Mouse (Mus musculus): Measurements from ENCODE around the gene Cd9.
"Not testable (repeated sequence)": the region's sequence is repeated elsewhere in the genome, so short reads cannot be mapped to it uniquely, and the experiment has no call there.

Gene Cd9

DNA sequence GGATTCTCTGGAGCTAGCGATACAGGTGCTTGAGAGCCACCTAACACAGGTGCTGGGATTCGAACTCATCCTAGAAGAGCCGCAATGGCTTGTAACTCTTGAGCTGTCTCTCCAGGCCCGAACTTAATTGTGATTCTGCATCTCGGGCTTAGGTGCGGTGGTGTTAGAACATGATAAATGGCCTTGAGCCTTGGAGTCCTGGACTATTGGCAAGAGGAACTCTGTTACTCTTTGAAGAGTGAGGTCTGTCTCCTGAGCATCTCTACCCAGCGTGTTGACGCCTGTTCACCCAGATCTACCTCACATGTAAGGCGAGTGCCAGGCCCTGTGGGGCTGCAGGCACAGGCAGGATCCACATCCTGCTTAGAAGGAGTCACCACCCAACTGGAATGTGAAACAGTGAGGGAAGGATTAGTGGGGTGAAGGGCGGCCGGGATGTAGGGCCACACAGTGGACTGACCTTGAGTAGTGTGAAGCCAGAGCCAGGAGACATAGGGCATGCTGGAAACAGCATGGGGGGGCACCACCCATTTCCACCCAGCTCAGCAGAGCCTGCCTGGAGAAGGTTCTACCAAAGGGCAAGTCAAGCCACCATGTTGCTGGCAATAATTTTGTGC, 8.7 kb upstream of the Cd9 start:
- DNase-seq (ENCODE audit: low spot score in 2 of 2), result no peak

DNA sequence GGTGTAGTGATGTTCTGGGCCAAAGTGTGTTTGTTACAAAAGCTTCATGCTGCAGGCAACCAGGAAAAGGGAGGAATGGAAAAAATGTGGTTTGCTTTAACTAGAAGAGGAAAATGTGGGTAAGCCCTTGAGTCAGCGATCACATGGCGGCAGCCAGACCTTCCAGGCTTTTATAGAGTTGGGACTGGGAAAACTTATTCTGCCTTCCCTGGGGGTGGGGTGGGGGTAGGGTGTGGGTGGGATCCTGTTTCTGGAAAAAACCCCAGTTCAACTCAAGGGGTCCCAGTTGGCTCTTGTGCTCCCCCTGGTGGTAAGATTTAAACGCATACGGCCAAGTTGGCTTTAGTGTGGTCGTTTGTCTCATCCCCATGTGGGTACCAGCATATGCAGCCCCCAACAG, 3.5 kb upstream of the Cd9 start:
- no peak for DNase-seq (ENCODE audit: low spot score in 2 of 2)

DNA sequence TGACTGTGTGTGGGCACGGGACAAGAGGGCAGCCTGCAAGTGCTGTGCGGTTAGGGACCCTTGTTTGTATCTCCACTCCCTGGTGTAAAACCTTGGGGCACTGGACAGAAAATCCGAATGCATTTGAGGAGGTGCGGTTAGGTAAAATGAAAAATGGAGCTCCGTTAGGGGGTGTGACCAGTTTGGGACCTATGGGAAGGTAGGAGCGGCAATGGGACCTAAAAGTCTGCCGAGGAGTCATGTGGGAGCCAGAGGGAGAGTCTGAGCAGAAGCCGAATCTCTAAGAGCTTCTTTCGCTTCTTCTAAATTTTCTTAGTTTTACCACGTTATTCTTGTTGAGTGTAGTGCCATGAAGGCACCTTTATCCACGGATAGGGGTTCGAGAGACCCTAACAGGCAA, 1.8 kb upstream of the Cd9 start:
- no peak for DNase-seq (ENCODE audit: low spot score in 2 of 2)

DNA sequence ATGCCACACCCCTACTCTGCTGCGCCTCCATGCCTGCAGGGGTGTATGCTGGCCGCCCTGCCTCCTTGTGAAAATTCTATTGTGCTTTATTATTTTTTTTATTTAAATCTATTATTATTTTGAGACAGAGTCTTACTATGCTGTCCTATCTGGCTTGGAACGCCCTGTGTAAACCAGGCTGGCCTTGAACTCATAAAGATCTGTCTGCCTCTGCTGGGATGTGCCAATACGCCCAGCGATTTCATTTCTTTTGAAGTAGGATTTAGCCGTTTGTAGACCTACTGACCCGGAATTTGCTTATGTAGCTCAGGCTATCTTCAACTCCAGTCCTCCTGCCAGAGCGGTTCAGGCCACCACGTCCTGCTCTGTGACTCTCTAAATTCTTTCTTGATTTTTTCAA, 770 bp upstream of the Cd9 start:
- DNase-seq (ENCODE audit: low spot score in 2 of 2), result no peak

DNA sequence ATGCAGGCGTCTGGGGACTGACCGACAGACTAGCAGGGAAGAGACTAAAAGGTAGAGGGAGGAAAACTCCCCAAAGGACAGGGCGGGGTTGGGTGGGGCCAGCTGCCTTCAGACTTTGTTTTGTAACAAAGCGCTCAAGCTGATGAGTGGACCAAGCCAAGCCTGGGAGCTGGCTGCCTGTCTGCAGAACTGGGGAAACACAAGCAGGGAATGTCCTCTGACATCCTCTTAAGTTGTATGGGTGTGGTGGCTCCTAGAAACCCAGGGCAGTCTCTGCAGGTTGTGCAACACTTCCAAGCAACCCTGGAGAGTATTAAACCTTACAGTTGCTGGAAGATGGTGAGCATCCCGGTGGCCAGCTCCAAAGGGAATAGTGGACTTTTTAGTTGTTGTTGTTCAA, 1.4 kb downstream of the Cd9 start:
- no peak for DNase-seq (ENCODE audit: low spot score in 2 of 2)

DNA sequence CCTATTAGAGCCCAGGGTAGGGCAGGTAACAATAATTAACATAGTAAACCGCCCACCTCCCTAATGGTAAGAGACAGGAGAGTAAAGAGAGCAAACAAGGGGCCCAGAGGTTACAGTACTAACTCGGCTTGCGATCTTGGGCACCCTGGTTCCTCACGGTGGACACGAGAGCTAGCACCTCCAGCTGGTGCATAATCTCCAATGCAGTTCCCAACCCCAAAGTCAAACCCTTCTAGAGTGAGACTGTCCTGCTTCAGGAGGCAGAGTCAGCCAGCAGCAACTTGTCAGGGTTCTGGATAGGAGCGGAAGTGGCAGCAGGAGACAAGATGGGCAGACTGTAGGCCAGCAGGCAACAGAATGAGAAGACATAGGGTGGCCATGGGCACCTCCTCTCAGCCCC, 1.9 kb downstream of the Cd9 start:
- DNase-seq (ENCODE audit: low spot score in 2 of 2), result no peak

DNA sequence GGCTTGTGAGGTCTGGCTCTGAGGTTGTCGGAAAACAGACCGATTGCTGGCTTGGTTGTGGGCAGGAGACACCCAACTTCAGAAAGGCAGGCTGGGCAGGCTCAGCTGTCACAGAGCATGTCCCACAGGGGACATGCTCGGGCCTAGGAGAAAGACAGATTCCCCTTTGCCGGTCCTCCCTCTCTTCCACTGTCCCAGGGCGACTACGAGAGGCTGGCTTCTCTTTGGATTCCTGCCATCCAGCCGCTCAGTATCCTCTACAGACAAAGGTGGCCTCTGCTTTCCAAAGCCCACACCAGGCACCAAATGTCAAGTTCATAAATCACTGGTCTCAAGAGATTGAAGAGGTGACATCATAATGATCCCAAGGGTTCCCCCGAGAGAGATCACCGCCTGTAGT, 2.6 kb downstream of the Cd9 start:
- DNase-seq (ENCODE audit: low spot score in 2 of 2), result no peak

DNA sequence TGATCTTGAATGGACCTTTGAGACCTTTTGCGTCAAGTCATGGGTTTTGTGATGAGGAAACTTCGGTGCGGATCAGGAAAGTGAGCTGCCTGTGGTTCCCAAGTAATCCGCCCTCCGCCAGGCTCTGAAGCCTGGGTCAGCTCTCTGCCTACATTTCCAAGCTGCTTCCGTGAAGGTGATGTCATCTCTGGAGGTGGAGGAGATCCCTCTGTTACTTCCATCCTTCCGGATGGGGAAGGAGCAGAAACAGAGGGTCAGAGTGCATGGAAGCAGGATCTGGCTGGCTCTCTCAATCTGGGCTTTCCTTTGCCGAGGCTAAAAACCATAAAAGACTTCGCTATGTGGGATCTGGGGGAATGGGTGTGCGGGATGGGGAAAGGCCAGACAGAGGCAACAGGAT, 3.2 kb downstream of the Cd9 start:
- no peak for DNase-seq (ENCODE audit: low spot score in 2 of 2)

DNA sequence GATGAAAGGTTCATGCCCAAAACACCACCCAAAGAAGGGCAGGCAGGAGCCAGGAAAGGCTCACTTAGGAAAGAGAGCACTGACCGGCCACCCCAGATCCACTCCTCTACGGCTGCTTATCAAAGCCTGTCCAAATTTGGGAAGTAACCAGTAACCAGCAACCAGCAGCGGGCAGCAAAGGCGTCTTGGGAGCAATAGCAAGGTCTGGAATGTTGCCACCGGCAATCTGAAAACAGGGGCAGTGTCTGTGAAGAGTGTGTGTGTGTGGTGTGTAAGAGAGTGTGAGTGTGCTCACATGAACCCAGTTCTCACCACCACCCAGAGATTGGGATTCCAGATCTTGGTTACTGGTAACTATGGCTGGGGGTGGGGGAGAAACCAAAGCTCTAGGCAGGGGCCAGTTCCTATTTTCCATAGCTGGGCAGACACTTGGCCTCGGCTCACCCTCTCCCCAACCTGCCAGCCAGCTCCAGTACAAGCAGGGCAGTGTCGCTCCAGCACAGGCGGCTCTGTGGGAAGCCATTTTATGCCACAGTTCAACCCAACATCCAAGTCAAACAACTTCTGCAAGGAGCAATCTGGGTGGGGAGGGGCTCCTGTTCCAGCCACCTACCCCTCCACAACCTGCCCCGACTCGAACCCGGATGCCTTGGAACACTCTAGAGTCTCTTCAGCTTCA, 4.6 kb downstream of the Cd9 start:
- DNase-seq (ENCODE audit: low spot score in 2 of 2), result no peak

DNA sequence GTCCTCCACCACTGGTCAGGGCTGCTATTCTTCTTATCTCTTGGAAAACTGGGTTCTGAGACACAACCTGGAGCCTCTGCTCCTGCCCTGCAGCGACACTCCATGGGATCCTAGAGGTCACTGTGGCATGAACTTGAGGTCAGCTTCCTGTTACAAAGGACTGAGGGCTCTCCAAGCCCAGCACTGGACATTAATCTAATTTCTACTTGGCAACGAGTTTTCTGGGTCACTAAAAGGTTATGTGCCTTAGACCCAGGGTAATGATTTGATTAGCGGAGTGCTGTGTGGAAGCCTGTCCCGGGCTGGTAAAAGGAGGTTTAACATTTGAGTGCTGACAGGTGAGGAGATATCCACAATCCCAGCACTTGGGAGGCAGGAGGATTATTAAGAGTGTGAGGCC, 9.0 kb downstream of the Cd9 start:
- DNase-seq (ENCODE audit: low spot score in 2 of 2), result no peak

DNA sequence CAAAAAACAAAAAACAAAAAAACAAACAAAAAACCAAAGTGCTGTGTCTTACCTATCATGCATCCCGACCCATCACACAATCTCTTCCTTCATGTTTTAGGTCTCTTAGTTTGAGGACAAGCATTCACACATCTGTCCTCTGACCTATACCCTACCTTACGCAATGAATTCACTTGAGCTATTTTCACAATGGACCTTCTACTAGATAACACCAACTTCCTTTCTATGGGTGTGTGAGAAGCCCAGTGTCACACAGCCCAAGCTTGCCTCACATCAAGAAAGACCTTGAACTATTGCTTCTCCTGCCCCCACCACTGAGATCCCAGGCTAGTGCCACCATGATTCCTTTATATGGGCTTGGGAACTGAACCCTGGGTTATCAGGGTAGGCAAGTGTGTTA, 9.9 kb downstream of the Cd9 start:
- no peak for DNase-seq (ENCODE audit: low spot score in 2 of 2)

DNA sequence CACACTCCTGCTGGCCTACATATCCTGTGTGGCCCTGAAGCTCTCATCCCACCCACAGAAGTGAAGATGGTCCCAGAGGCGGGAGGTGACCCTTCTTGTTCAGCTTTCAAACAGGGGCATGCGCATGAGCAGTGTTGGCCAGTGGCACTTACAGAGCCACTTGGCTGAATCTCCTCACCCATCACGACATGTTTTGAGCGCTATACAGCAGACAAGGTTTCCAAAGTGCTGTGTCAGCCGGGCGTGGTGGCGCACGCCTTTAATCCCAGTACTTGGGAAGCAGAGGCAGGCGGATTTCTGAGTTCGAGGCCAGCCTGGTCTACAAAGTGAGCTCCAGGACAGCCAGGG, 10.3 kb downstream of the Cd9 start:
- DNase-seq (ENCODE audit: low spot score in 2 of 2), result not testable (repeated sequence)

DNA sequence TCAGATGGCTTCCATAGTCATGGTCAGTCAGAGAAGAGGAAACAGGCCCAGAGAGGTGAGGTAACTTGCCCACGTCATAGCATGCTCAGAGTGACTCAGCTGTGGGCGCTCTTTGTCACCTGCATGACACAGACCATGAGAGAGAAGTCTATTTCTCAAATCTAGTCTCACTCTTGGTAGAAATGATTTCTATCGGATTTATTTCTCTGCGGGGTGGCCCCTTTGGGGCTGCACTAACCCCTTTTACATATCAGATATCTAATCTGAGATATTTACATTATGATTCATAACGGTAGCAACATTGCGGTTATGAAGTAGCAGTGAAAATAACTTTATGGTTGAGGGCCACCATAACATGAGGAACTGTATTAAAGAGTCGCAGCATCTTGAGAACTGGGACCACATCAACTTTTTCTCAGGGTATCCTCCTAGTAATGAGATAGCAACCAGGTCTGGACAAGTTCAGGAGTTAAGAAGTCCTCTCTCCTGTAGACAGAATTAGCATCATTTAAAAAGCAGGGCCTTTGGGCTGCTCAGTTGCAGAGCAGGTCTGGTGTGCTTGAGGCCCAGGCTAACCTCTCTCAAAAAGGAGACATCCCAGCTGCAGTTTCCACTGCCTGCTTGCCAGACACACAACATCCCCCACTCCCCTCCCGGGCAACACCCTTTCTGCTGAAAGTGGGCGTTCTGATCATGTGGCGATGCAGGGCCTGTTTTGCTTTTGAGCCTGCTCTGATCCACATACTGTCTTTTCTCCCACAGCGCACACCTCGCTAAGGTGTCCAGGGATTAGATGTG, 10.9 kb downstream of the Cd9 start:
- DNase-seq (ENCODE audit: low spot score in 2 of 2), result no peak

DNA sequence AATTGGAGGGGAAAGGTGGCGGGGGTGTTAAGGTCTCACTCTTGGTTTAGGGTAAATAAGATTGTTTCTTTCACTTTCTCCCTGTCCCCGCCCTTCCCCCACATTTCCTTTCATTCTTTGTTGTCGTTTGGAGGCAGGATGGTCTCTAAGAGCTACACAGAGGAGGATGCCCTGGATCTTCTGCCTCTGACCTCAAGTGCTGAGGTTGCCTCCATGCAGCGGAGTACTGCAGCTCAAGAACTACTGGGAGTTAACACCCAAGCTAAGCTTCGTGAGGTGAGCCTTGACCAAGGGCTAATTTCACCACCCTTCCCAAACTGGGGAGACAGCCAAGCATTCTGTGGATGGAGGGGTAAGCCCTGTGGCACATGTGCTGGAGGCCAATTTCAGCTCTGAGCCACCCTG, 12.2 kb downstream of the Cd9 start:
- DNase-seq (ENCODE audit: low spot score in 2 of 2), result no peak

DNA sequence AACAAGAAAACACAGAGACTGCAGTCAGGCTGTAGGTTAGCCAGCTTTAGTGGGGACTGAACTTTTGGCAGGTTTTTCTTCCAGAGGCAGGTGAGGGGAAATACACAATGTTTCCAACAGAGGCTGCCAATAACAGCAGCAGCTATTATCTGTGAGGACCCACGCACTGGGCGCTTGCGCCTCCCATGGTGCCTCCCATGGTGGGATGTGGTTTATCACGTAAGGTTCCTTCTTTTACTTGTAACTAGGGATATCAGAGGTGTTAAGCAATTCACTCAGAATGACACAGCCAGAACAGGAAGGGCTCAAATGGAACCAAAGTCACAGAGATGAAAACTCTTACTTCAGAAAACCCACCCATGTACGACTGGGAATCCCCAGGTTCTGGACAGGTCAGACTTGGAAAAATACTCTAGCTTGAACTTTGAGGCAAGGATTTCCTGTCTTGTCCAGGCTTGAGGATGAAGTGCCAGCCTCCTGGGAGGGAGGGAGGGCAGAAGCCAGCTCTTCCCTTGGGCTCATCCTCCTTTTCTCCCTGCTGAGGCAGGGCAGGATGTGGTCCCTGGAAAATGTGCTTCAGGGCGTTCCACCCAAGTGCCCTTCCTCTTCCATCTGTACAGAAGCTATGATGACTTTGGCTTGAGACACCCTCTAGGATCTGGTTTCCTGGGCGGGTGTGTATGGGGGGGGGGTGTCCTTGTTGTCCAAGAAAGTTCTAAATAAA, 12.8 kb downstream of the Cd9 start:
- DNase-seq (ENCODE audit: low spot score in 2 of 2), result peak; percentile 43 to 76

DNA sequence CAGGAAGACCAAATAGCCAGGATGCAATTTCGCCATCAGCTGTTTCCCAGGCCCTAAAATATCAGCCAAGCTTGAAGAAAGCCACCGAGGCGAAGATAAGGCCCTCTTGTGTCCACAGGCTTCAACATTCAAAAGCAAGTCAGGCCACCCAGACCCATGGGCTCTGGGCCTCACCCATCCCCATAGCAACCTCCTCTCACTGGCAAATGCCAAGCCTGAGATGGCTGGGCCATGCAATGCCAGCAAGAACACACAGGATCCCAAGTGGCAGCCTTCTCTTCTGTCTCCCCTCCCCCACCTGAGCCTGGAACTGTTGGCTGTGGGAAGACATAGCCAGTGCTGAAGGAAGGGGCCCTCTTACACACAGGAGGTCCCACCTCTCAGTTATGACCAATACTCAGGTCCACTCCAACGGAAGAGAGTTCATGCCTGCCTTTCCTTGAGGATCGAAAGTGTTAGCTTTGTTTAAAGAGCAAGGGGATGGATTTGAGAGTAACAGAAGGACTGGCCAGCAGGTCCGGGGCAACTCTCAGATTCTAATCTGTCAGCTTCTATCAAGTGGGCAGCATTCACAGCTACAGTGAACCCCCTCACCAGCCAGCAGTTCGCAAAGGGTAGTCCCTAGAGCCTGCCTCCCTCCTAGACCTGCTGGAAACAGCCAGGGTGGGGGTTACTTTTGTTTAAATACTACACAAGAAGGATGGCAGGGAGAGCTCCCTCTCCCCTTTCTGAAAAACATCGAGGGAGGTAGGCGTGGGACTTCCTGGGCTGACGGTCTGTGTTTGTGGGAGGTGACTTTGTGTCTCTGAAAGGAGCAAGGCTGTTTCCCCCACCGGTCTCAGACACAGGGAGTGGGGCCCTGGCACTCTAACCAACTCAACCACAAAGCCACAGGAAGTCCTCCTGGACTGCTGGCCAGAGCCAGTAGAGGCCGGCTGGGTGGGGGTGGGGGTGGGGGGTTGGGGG, 13.9 kb downstream of the Cd9 start:
- DNase-seq (ENCODE audit: low spot score in 2 of 2), result peak in 1 of 2 experiments; percentile 44

DNA sequence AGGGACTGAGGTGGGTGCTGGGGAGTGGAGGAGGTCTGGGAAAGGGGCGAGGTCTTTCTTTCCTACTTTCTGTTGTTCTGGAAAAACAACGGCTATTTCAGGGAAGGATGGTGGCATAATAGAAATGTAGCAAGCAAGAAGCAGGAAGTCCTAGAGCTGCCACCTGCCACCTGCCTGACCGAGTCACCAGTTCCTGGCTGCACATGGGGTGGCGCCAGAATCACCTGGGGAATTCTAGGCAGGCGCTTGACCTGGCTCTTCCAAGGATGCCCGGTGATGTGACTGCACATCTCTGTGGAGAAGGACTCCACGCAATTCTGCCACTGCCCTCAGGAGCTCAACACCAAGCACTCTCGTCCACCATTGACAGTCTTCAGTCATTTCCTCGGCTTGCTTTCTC, 15.2 kb downstream of the Cd9 start:
- DNase-seq (ENCODE audit: low spot score in 2 of 2), result no peak

DNA sequence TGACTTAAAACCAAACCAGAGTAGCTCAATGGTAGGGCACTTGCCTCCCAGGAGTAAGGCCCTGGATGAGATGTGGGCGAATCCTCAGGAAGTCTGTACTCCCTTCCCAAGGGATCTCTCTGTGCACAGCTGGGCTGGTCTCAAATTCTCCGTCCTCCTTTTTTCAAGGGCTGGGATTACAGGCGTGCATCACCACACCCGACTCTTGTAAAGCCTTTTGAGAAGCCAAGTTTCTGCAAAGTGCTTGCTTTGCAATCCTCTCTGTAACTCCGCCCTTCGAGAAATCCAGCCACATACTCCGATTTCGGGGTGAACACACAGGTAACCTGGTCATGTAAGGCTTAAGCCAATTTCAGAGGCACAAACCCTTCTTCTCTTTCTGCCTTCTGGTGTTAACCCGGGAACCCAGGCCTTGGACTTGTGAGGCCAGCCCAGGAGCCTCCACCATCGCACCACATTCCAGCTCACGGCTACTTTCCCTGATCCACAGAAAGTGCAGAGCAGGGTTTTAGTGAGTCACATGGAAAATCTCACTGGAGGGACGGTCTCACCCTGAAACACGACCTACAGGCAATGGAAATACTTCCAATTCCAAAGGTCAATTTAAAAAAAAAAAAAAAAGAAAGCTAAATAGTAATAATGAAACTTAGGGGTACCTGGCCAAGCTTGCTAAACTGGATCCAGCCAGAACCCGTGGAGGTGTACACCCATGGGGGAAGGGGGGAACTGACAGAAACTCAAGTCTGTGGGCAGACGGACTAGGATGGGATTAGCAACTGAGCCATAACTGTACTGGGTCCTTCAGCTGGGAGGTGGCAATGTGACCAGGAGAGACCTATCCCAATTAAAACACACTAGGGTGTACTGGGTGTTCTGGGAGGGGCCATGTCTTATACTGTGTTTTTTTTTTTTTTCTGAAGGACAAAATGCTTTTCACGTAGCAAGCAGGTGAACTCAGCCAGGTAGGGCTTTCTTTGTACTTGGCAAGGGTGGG, 16.2 kb downstream of the Cd9 start:
- no peak for DNase-seq (ENCODE audit: low spot score in 2 of 2)

DNA sequence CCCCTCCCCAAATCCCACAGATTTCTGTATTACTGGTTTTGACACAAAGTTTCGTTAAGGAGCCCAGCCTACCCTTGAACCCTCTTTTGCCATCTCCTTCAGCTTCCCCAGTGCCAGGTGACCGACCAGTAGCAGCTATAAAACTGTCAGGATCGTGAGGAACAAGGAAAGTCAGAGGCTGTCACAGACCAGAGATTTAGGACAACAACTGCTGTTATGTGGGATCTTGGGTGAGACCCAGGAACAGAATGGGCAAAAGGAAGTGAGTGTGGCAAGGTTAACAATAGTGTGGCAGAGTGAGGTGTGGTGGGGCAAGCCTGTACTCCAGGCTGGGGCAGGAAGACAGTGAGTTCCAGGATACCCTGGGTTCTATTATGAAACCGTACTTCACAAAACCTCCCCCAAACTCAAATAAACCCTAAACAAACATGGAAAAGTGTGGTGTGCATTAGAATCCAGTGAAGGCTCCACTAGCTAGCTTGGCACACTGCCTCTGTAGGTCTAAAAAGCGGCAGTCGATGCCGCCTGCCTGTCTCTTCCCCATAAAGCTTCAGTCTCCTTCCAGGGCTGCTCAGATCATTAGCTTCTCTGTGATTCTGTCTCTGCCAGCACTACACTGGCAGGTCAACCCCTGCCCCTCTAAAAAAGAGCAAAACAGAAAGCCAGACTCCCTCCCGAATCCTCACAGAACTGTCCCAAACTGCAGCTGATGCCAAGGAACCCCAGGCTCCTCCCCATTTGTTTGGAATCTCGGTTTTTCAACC, 17.6 kb downstream of the Cd9 start:
- no peak for DNase-seq (ENCODE audit: low spot score in 2 of 2)
